Mouse (Mus musculus): ENCODE data around the gene Ush1g. TPM values are rescaled to one million over a fixed set of nuclear protein-coding genes. Genes with fewer than 3 reads are reported as not detected.

The Ush1g gene
- polyA plus RNA-seq, 2 experiments from 2014 or later: not detected

DNA sequence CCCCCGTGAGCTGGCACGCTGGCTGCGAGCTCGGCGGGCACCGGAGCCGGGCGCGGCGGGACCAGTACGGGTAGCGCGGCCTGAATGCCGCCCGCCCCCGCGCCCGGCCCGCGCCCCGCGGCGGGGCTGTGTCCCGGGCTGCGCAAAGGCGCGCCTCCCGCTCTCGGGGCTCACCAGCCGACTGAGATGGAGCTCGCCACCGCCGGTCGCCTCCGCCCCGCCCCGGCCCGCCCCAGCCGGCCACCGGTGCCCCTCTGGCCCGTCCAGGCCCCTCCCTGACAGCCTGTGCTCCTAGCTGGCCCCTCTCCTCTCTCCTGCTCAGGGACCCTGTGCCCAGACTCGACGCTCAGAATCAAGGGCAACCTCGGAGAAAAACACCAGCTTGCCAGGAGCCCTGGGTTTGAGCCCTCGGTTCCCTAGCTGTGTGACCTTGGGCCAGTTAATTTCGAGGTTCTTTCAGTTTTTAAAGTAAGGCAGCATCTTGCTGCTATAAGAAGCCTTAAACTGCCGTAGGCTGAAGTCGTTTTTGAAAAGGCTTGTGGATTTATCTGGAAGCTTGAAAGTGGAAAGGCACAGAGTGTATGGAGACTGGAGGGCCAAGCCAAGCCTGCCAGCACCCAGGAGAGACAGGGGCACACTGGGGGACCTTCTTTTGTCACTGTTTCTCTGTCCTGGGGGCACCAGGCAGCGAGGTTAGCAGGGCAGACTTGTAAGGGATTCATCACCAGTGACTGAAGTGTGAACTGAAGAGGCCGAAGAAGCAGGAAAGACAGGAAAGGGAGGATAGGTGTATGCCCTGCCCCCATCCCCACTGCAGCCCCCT is 54.6 kb downstream of the Ush1g start, which contains the start of gene Grin2c:
Gene Grin2c, minus strand, starts transcription at position 183 of the 823 bp plus-strand sequence.
- no peak for ATAC-seq

DNA sequence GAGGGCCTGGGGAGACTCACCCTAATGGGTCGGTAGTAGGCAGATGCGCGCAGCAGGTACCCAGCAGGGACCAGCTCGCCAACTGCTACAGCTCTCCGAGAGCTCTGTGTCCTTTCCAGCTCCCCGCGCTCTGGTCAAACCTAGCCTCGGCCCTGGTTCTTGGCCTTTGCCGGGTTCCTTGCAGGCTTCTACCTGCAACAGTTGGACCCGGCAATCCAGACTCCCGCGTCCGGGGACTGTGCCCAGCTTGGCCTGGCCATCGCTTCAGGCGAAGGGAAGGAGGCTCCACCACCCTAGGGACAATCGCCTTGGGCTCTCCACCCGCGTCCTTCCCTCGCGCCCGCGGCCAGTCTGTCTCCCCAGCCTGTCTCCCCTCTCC is 55.5 kb downstream of the Ush1g start:
- ATAC-seq: no peak

DNA sequence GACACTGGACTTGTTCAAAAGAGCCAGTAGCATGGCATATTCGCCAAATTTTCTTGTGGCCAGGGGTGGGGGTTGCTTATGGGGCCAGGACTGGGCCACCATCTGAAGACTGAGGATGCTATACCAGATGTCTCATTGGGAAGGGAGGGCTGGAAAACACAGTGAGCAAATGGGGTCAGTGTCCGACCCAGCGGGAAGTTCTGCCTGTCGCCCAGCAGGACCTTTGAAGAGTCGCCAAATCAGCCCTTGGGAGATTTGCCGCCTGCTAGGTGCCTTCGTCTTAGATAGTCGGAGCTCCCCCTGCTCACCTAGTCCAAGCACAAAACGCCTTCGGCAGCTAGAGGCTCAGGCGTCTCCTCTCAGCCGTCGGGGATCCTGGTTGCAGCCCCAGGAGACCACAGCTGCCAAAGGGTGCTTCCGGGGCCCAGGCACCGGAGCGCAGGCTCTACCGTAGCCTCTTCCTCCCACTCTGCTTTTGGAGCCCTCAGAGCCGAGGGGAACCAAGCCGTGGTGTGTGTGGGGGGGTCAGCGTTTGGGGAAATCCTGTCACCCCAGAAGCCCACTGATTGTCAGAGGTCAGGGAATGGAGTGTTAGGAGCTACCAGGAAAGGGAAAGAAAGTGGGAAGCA is 56.0 kb downstream of the Ush1g start:
- no peak for ATAC-seq

Other genes starting within 250 kb of the Ush1g start
- 100 to 1,000 TPM; 156 to 274 TPM for gene Rab37, start 230.6 kb downstream of the Ush1g start, polyA plus RNA-seq (2017; shearing (Covaris generic))
- gene Cd300lf, start 188.0 kb downstream of the Ush1g start, polyA plus RNA-seq (2017; shearing (Covaris generic)): 1 to 10 TPM in 1 of 2 experiments, under 1 TPM in 1; 0.51 to 1.0 TPM
- gene Slc9a3r1, start 158.7 kb downstream of the Ush1g start, polyA plus RNA-seq (2017; shearing (Covaris generic)): 100 to 1,000 TPM; 162 to 222 TPM
- 10 to 100 TPM in 1 of 2 experiments, 1 to 10 TPM in 1; 8.1 to 14.2 TPM for gene Tmem104, start 134.6 kb downstream of the Ush1g start, polyA plus RNA-seq (2017; shearing (Covaris generic))
- 10 to 100 TPM; 12.1 to 18.1 TPM for gene Nat9, start 134.2 kb downstream of the Ush1g start, polyA plus RNA-seq (2017; shearing (Covaris generic))
- not detected for gene Grin2c, start 54.8 kb downstream of the Ush1g start, polyA plus RNA-seq (2017; shearing (Covaris generic))
- 10 to 100 TPM; 21.6 to 26.8 TPM for gene Fdxr, start 45.0 kb downstream of the Ush1g start, polyA plus RNA-seq (2017; shearing (Covaris generic))
- gene Fads6, start 24.4 kb downstream of the Ush1g start, polyA plus RNA-seq (2017; shearing (Covaris generic)): 1 to 10 TPM; 1.1 to 1.6 TPM
- gene Otop2, start 14.9 kb downstream of the Ush1g start, polyA plus RNA-seq (2017; shearing (Covaris generic)): not detected
- not detected for gene Otop3, start 12.7 kb upstream of the Ush1g start, polyA plus RNA-seq (2017; shearing (Covaris generic))
- gene Hid1, start 45.7 kb upstream of the Ush1g start, polyA plus RNA-seq (2017; shearing (Covaris generic)): 1 to 10 TPM; 2.4 to 3.9 TPM
- gene Cdr2l, start 59.9 kb upstream of the Ush1g start, polyA plus RNA-seq (2017; shearing (Covaris generic)): not detected
- 100 to 1,000 TPM; 177 to 185 TPM for gene Mrpl58, start 81.7 kb upstream of the Ush1g start, polyA plus RNA-seq (2017; shearing (Covaris generic))
- 100 to 1,000 TPM; 602 to 622 TPM for gene Atp5h, start 97.9 kb upstream of the Ush1g start, polyA plus RNA-seq (2017; shearing (Covaris generic))
- 1 to 10 TPM; 8.3 to 9.1 TPM for gene Kctd2, start 98.1 kb upstream of the Ush1g start, polyA plus RNA-seq (2017; shearing (Covaris generic))
- gene Trim80, start 118.5 kb upstream of the Ush1g start, polyA plus RNA-seq (2017; shearing (Covaris generic)): not detected
- gene Slc16a5, start 140.4 kb upstream of the Ush1g start, polyA plus RNA-seq (2017; shearing (Covaris generic)): 1 to 10 TPM; 3.5 to 6.5 TPM
- 100 to 1,000 TPM in 1 of 2 experiments, 10 to 100 TPM in 1; 79.2 to 132 TPM for gene Armc7, start 153.6 kb upstream of the Ush1g start, polyA plus RNA-seq (2017; shearing (Covaris generic))
- 100 to 1,000 TPM; 296 to 304 TPM for gene Nt5c, start 169.8 kb upstream of the Ush1g start, polyA plus RNA-seq (2017; shearing (Covaris generic))
- gene Jpt1, start 192.3 kb upstream of the Ush1g start, polyA plus RNA-seq (2017; shearing (Covaris generic)): 100 to 1,000 TPM; 716 to 764 TPM
- 100 to 1,000 TPM; 676 to 678 TPM for gene Sumo2, start 214.2 kb upstream of the Ush1g start, polyA plus RNA-seq (2017; shearing (Covaris generic))
- 10 to 100 TPM; 64.4 to 82.5 TPM for gene Nup85, start 242.4 kb upstream of the Ush1g start, polyA plus RNA-seq (2017; shearing (Covaris generic))

All from CD4-positive, CD25-positive, alpha-beta regulatory T cell, adult 4 months (primary cell).